28 mouse cellular contexts compared by ENCODE assay signal in the genomic region with DNA sequence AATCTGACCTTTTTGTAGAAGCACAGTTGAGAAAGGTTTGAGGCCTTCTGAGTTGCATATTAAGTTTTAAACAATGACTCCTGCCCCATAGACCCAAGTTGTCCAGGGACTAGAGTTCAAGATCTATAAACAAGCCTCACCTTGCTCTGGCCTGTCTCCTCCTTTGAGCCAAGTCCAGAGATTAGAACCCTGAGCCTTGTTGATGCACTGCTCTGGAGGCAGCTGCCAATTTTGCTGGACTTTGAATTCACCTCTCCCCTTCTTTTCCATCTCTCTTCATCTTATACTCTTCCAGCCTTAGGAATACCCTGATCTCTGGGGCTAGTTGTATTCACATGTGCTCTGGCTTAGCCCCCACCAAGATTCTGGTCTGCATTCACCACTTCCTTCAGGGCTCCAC.
DNase-seq lines count a peak whose midpoint lies in the region; ATAC-seq and TF ChIP-seq lines count a peak whose summit lies in the region.
"Had no signal": no experiment of that assay in that cellular context is flagged by ENCODE, and none has a peak within 500 bp of the region (broad histone marks: within the 10 kb centered on the region; RNA-seq: fewer than 3 reads in every experiment).

No protein-coding gene starts in this region.

- H3K36me3 ChIP-seq in heart, embryonic 11.5 days (ENCODE audit: control insufficient read depth, insufficient read depth, low read length) = no peaks in the 10 kb centered on the region
- no peaks in the 10 kb centered on the region for H3K36me3 ChIP-seq in liver, adult 2 months (ENCODE audit: control insufficient read depth, insufficient read depth, low read length)
- H3K36me3 ChIP-seq in liver, embryonic 12.5 days = no peaks in the 10 kb centered on the region
- H3K36me3 ChIP-seq: embryonic facial prominence, embryonic 13.5 days; embryonic facial prominence, embryonic 15.5 days; forebrain, embryonic 10.5 days; forebrain, embryonic 12.5 days; G1E had no signal

- TF ChIP-seq POLR2A in liver, adult 2 months (IDR thresholded peaks at IDR 0.05; ENCODE audit: extremely low read depth, insufficient read depth, low read length) = no peak

- no peaks in the 10 kb centered on the region for H3K9me3 ChIP-seq in heart, embryonic 11.5 days (replicated peaks; ENCODE audit: control insufficient read depth, low read length)
- H3K9me3 ChIP-seq in liver, embryonic 12.5 days (replicated peaks) = no peaks in the 10 kb centered on the region
- H3K9me3 ChIP-seq: embryonic facial prominence, embryonic 13.5 days; embryonic facial prominence, embryonic 15.5 days; forebrain, embryonic 10.5 days; forebrain, embryonic 12.5 days had no signal

- no peaks in the 10 kb centered on the region for H3K4me1 ChIP-seq in heart, embryonic 11.5 days (ENCODE audit: control insufficient read depth, insufficient read depth, low read length)
- H3K4me1 ChIP-seq in liver, adult 2 months (ENCODE audit: control insufficient read depth, insufficient read depth, low read length) = peaks cover 5% of the 10 kb centered on the region
- no peaks in the 10 kb centered on the region for H3K4me1 ChIP-seq in liver, embryonic 12.5 days
- H3K4me1 ChIP-seq: embryonic facial prominence, embryonic 13.5 days; embryonic facial prominence, embryonic 15.5 days; forebrain, embryonic 10.5 days; forebrain, embryonic 12.5 days had no signal

- H3K4me3 ChIP-seq in heart, embryonic 11.5 days (ENCODE audit: low read depth, low read length) = no peak overlapping the region
- no peak overlapping the region for H3K4me3 ChIP-seq in liver, adult 2 months (ENCODE audit: insufficient read depth, low read depth, low read length)
- no peak overlapping the region for H3K4me3 ChIP-seq in liver, embryonic 12.5 days
- H3K4me3 ChIP-seq: embryonic facial prominence, embryonic 13.5 days; embryonic facial prominence, embryonic 15.5 days; erythroblast, embryonic 14.5 days; forebrain, embryonic 10.5 days; forebrain, embryonic 12.5 days had no signal

- DNase-seq in heart, adult 11 months = peak; percentile 76
- peak; percentile 47 for DNase-seq in kidney, adult 9 months
- DNase-seq in kidney, postnatal 14 days = no peak
- DNase-seq in liver, adult 2 months (ENCODE audit: extremely low read depth, low read depth, low spot score) = peak; percentile 80
- DNase-seq in frontal cortex, postnatal 14 days (ENCODE audit: low spot score in 2 of 2) = no peak
- DNase-seq: adrenal gland, adult 8-10 months; adrenal gland, postnatal 14 days; adrenal gland, postnatal 36 days; B cell, adult 2 months; cerebellum, adult 11 months; cerebellum, adult 18-20 months; cerebellum, adult 8-10 months; cerebellum, adult 9-11 months; cerebellum, postnatal 14 days; cerebellum, postnatal 36 days; embryo, embryonic 11 days had no signal

- H3K79me2 ChIP-seq in liver, adult 2 months (ENCODE audit: control insufficient read depth, insufficient read depth, low read length) = no peaks in the 10 kb centered on the region

- no peaks in the 10 kb centered on the region for H3K27me3 ChIP-seq in heart, embryonic 11.5 days (ENCODE audit: control insufficient read depth, insufficient read depth, low read length)
- no peaks in the 10 kb centered on the region for H3K27me3 ChIP-seq in liver, adult 2 months (ENCODE audit: control insufficient read depth, insufficient read depth, low read length)
- no peaks in the 10 kb centered on the region for H3K27me3 ChIP-seq in liver, embryonic 12.5 days (replicated peaks)
- H3K27me3 ChIP-seq: embryonic facial prominence, embryonic 13.5 days; embryonic facial prominence, embryonic 15.5 days; forebrain, embryonic 12.5 days; Patski had no signal

- no peak for ATAC-seq in heart, embryonic 11.5 days (replicated peaks; ENCODE audit: insufficient number of reproducible peaks, low FRiP score, low TSS enrichment)
- no peak for ATAC-seq in liver, embryonic 12.5 days
- ATAC-seq: activated CD4-positive, CD25-positive, alpha-beta regulatory T cell, adult 4 months; CD4-positive, CD25-positive, alpha-beta regulatory T cell, adult 4 months; forebrain, embryonic 14.5 days; Patski had no signal

- no peak for TF ChIP-seq CTCF in liver, adult 2 months (IDR thresholded peaks at IDR 0.05; ENCODE audit: low read depth, low read length)

- H3K9ac ChIP-seq in heart, embryonic 11.5 days (ENCODE audit: low read depth, low read length) = no peak overlapping the region
- no peak overlapping the region for H3K9ac ChIP-seq in liver, adult 2 months (ENCODE audit: low read depth, low read length)
- H3K9ac ChIP-seq in liver, embryonic 12.5 days = no peak overlapping the region
- H3K9ac ChIP-seq: embryonic facial prominence, embryonic 13.5 days; embryonic facial prominence, embryonic 15.5 days; forebrain, embryonic 12.5 days had no signal

- H3K4me2 ChIP-seq in heart, embryonic 11.5 days = no peak overlapping the region
- no peak overlapping the region for H3K4me2 ChIP-seq in liver, embryonic 12.5 days
- H3K4me2 ChIP-seq: embryonic facial prominence, embryonic 13.5 days; embryonic facial prominence, embryonic 15.5 days; forebrain, embryonic 12.5 days had no signal

- H3K27ac ChIP-seq in heart, embryonic 11.5 days (ENCODE audit: low read depth, low read length) = no peak overlapping the region
- H3K27ac ChIP-seq in liver, adult 2 months (replicated peaks; ENCODE audit: insufficient read depth, low read depth, low read length) = peak overlapping the region; percentile 16; the same call in 1 of the 2 replicates
- no peak overlapping the region for H3K27ac ChIP-seq in liver, embryonic 12.5 days
- H3K27ac ChIP-seq: embryonic facial prominence, embryonic 13.5 days; embryonic facial prominence, embryonic 15.5 days; forebrain, embryonic 10.5 days; forebrain, embryonic 12.5 days had no signal

Comparison
In these comparisons a context has a peak if more than half of its experiments do, and no peak if none do; other contexts are left out.
1. DNase-seq: peak in heart, adult 11 months (single experiment), kidney, adult 9 months (single experiment) and liver, adult 2 months (single experiment); none in kidney, postnatal 14 days (single experiment) and frontal cortex, postnatal 14 days (0 of 2).